Mouse (Mus musculus) myocyte (in vitro differentiated cells): Measurements from ENCODE around the gene Larp6. TPM values are rescaled to one million over a fixed set of nuclear protein-coding genes. Genes with fewer than 3 reads are reported as not detected.

Experiments used
- H3K27me3 ChIP-seq: one replicate; pipeline ENCODE4 v1.6.1; 2011; ENCODE audit not compliant: control insufficient read depth, insufficient read depth, insufficient read length
- H3K36me3 ChIP-seq: one replicate; pipeline ENCODE4 v1.6.1; 2011; ENCODE audit not compliant: control insufficient read depth, insufficient read depth
- H3K4me2 ChIP-seq: one replicate; pipeline ENCODE4 v1.6.1; 2011; ENCODE audit warnings: low read depth, control low read depth
- H3K4me3 ChIP-seq: one replicate; pipeline ENCODE4 v1.5.1; 2011; ENCODE audit warnings: mild to moderate bottlenecking, control low read depth, moderate library complexity
- H3K79me2 ChIP-seq: one replicate; pipeline ENCODE4 v1.6.1; 2011; ENCODE audit not compliant: control insufficient read depth, insufficient read depth
- H3ac ChIP-seq: one replicate; pipeline ENCODE4 v1.6.1; 2011; ENCODE audit not compliant: control insufficient read depth, insufficient read length
- CEBPB ChIP-seq: IDR thresholded peaks from 2 replicates; pipeline ENCODE4 v1.6.1; 2011; ENCODE audit warnings: mild to moderate bottlenecking, moderate library complexity; ENCODE audit not compliant: poor library complexity, insufficient read depth, severe bottlenecking
- E2F4 ChIP-seq: IDR thresholded peaks from one replicate; pipeline ENCODE4 v1.6.1; 2011; ENCODE audit warnings: mild to moderate bottlenecking, control low read depth, moderate library complexity; ENCODE audit not compliant: insufficient read depth
- MAX ChIP-seq: IDR thresholded peaks from one replicate; pipeline ENCODE4 v1.6.1; 2011; ENCODE audit warnings: low read depth, mild to moderate bottlenecking, control low read depth
- MYOD1 ChIP-seq, 3 experiments: IDR thresholded peaks; one replicate each; pipeline ENCODE4 v1.6.1; 2011; ENCODE audit warnings: control low read depth in 2 of 3, low read depth in 2 of 3, mild to moderate bottlenecking in 2 of 3, moderate library complexity in 1 of 3; ENCODE audit not compliant: insufficient read length in 2 of 3, control insufficient read depth in 1 of 3
- MYOG ChIP-seq, 3 experiments: IDR thresholded peaks; one replicate each; pipeline ENCODE4 v1.6.1; 2011; ENCODE audit warnings: control low read depth in 2 of 3, low read depth in 2 of 3, mild to moderate bottlenecking in 2 of 3; ENCODE audit not compliant: insufficient read length in 2 of 3, control insufficient read depth in 1 of 3, insufficient read depth in 1 of 3
- POLR2A ChIP-seq: IDR thresholded peaks from one replicate; pipeline ENCODE4 v1.6.1; 2011; ENCODE audit warnings: low read depth, mild to moderate bottlenecking, control low read depth, moderate library complexity; ENCODE audit not compliant: insufficient read length
- POLR2AphosphoS2 ChIP-seq: IDR thresholded peaks from one replicate; pipeline ENCODE4 v1.6.1; 2011; ENCODE audit warnings: low read depth, control low read depth; ENCODE audit not compliant: insufficient read length
- REST ChIP-seq: IDR thresholded peaks from one replicate; pipeline ENCODE4 v1.6.1; 2011; ENCODE audit warnings: mild to moderate bottlenecking, control low read depth, moderate library complexity; ENCODE audit not compliant: insufficient read depth, insufficient read length
- SRF ChIP-seq: IDR thresholded peaks from one replicate; pipeline ENCODE4 v1.6.1; 2011; ENCODE audit warnings: low read depth; ENCODE audit not compliant: control insufficient read depth, insufficient read length
- TCF12 ChIP-seq: IDR thresholded peaks from one replicate; pipeline ENCODE4 v1.6.1; 2011; ENCODE audit warnings: mild to moderate bottlenecking, control low read depth; ENCODE audit not compliant: poor library complexity, insufficient read depth, severe bottlenecking
- TCF3 ChIP-seq: IDR thresholded peaks from one replicate; pipeline ENCODE4 v1.6.1; 2011; ENCODE audit warnings: low read depth, control low read depth; ENCODE audit not compliant: insufficient read length
- USF1 ChIP-seq: IDR thresholded peaks from one replicate; pipeline ENCODE4 v1.6.1; 2011; ENCODE audit warnings: low read depth, mild to moderate bottlenecking, control low read depth, moderate library complexity
- polyA plus RNA-seq: library from polyadenylated mRNA; unstranded; fragments of >200 nt; fragmentation: generic; extraction: Trizol; gene quantifications from one replicate; pipeline ENCODE4 v1.2.1, GENCODE M21; 2012; ENCODE audit warnings: missing spikeins

The Larp6 gene
- polyA plus RNA-seq, 1 experiment = 0.83 TPM

DNA sequence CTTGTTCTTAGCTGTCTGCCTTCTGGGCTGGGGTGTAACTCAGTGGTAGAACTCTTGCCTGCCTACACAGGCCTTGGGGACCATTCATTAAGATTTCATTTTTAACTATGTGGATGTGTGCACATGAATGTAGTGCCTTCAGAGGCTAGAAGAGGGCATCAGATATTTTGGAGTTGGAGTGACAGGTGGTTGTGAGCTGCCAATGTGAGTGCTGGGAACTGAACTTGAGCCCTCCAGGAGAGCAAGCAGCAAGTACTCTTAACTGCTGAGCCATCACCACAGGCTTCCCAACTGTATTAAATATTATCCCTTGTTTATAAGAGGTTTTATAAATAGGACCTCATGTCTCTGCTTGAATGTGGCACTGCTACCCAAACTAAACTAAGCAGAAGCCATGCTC lies 39.8 kb downstream of the Larp6 start:
- no peaks in the 10 kb centered on the region for H3K27me3 ChIP-seq
- no peaks in the 10 kb centered on the region for H3K36me3 ChIP-seq
- no peak overlapping the region for H3ac ChIP-seq
- TF ChIP-seq MYOD1 (IDR thresholded peaks at IDR 0.05; ENCODE audit: control insufficient read depth in 1 of 3, insufficient read length in 2 of 3, low read depth in 2 of 3) (peak in 1 of 3 experiments; percentile 19), CEBPB (no peak), USF1 (no peak)
- H3K79me2 ChIP-seq = no peaks in the 10 kb centered on the region
- H3K4me3 ChIP-seq = no peak overlapping the region
- H3K4me2 ChIP-seq = no peak overlapping the region

DNA sequence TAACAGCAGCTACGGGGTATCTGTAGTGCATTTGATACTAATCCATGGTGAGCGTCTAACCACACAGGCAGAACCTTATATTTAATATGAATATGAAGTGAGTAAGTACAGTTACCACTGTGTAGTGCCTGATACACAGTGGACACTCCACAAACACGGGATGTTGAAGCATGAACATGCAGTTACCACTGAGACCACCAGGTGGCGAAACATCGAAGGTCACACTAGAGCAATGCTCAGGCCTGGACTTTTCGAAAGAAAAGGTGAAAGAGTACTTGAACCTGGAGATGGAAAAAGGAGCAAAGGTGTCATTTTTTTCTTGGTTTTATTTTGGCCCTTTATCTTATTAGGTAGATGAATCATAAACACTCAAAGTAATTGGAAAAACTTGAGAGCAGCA lies 43.5 kb downstream of the Larp6 start:
- TF ChIP-seq TCF12 (no peak), E2F4 (no peak)
- Histone ChIP-seq H3K4me3 (no peak overlapping the region), H3K27me3 (no peaks in the 10 kb centered on the region), H3K79me2 (no peaks in the 10 kb centered on the region), H3K4me2 (no peak overlapping the region), H3ac (no peak overlapping the region), H3K36me3 (no peaks in the 10 kb centered on the region)

DNA sequence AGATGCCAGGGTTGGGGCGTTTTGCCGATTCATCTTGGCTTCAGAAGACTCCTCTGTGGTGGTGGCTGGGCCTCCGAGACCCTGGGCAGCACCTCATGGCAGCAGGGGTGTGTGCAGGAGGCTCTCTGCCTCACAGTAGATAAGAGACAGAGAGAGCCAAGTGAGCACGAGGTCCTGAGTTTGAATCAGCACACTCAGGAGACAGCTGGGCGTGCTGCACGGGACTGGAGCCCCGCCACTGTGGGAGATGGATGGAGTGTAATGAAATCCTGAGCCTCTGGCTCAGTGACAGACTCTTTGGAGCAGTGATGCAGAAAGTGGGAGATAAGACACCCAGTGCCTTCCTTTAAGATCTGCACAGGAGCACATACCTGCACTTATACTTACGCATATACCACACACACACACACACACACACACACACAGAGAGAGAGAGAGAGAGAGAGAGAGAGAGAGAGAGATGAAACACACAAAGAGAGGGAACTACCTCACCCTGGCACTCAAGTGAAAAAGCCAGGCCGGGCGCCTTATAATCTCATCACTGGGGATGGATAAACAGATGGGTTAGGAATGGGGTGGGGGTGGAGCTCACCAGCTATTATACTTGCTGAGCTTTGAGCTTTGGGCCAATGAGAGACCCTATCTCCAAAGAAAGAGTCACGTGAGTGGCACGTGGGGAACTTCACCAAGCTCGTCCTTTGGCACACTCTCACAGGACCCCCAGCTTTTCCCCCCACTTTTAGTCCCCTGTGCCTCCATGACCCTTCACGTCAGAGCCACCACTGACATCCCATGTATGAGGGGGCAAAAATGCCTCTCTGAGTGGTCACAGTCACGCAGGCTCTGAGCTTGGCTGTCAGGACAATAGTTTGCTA lies 44.3 kb downstream of the Larp6 start:
- no peaks in the 10 kb centered on the region for H3K36me3 ChIP-seq
- no peak overlapping the region for H3ac ChIP-seq
- no peak overlapping the region for H3K4me3 ChIP-seq
- no peak overlapping the region for H3K4me2 ChIP-seq
- no peaks in the 10 kb centered on the region for H3K27me3 ChIP-seq
- H3K79me2 ChIP-seq = no peaks in the 10 kb centered on the region
- no peak for TF ChIP-seq MYOG (IDR thresholded peaks at IDR 0.05; ENCODE audit: control insufficient read depth in 1 of 3, insufficient read depth in 1 of 3, insufficient read length in 2 of 3, low read depth in 2 of 3)
- TF ChIP-seq SRF = no peak
- no peak for TF ChIP-seq USF1
- no peak for TF ChIP-seq TCF3
- TF ChIP-seq CEBPB = no peak

DNA sequence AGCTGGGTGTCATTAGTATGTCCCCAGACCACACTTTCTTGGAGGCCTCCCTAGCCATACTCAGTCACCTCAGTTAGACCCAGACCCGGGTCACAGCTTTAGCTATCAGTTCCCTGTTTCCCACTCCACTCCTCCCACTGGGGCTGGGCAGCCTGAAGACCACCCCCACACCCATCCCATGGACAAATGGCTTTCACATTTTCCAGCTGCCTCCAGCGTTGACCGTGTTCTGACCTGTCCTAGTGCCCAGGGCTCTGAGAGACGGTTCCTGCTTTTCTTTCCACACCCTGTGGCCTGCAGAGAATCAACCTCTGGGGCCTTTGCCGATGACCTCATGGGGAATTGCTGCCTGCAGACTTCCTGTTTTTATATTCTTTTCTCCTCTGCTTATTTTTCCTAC lies 45.0 kb downstream of the Larp6 start:
- H3K27me3 ChIP-seq = no peaks in the 10 kb centered on the region
- H3K4me3 ChIP-seq = no peak overlapping the region
- H3ac ChIP-seq = no peak overlapping the region
- H3K79me2 ChIP-seq = no peaks in the 10 kb centered on the region
- TF ChIP-seq E2F4 (no peak), MAX (no peak), CEBPB (no peak), MYOD1 (IDR thresholded peaks at IDR 0.05; ENCODE audit: control insufficient read depth in 1 of 3, insufficient read length in 2 of 3, low read depth in 2 of 3) (no peak), SRF (no peak), POLR2AphosphoS2 (no peak), REST (no peak), POLR2A (no peak)
- H3K36me3 ChIP-seq = no peaks in the 10 kb centered on the region
- H3K4me2 ChIP-seq = no peak overlapping the region

DNA sequence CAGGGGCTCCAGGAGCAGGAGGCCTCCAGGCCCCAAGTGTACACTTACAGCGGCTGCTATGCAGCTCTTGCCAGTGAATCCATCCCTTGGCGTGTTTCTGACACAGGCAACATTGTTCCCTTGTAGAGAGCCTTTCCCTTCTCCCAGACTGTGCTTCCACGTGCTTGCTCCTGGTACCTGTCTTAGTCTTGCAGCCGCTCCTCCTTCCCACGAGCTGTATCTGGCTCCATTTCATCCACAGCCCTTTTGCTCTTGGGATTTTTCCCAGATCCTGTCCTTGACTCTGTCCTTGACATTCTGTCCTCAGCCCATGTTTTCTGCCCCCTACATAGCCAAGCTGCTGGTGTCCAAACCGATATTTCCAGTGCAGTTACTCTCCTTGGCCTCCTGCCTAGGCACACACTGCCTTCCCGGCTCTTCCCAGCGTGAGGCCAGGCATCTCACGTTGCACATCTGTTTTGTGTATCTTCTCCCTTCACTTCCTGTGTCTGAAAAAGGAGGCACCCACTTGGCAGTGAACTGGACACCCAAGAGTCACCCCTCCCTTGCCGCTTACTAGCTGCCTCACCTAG lies 46.7 kb downstream of the Larp6 start:
- no peak for TF ChIP-seq USF1
- TF ChIP-seq MYOG (IDR thresholded peaks at IDR 0.05; ENCODE audit: control insufficient read depth in 1 of 3, insufficient read depth in 1 of 3, insufficient read length in 2 of 3, low read depth in 2 of 3) = no peak
- TF ChIP-seq POLR2A = no peak
- no peak for TF ChIP-seq POLR2AphosphoS2
- TF ChIP-seq E2F4 = no peak
- no peak for TF ChIP-seq CEBPB
- Histone ChIP-seq H3K36me3 (no peaks in the 10 kb centered on the region), H3K79me2 (no peaks in the 10 kb centered on the region), H3K27me3 (no peaks in the 10 kb centered on the region), H3K4me3 (no peak overlapping the region), H3K4me2 (no peak overlapping the region), H3ac (no peak overlapping the region)

DNA sequence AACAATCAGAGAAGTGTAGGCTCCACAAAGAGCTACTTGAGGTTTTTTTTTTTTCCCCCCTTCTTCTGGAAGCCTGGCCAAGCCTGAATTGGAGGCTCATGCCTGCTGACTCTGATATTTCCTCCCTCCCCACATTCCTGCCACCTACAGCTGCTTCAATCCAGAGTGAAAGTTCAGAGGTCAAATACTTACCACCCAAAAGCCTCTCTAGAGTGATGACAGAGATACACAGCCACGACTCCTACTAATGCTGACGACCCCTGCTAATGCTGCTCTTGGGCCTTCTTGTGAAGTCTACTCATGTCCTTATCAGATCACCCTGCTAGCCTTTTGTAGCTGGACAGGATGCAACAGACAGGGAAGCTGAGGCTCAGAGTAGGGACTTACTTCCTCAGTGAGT lies 52.4 kb downstream of the Larp6 start:
- Histone ChIP-seq H3K4me3 (no peak overlapping the region), H3ac (no peak overlapping the region), H3K27me3 (no peaks in the 10 kb centered on the region), H3K4me2 (no peak overlapping the region), H3K36me3 (no peaks in the 10 kb centered on the region), H3K79me2 (no peaks in the 10 kb centered on the region)
- TF ChIP-seq TCF12 (no peak), POLR2AphosphoS2 (no peak), MYOG (IDR thresholded peaks at IDR 0.05; ENCODE audit: control insufficient read depth in 1 of 3, insufficient read depth in 1 of 3, insufficient read length in 2 of 3, low read depth in 2 of 3) (no peak), REST (no peak), MAX (no peak), CEBPB (no peak), TCF3 (no peak), POLR2A (no peak), SRF (no peak), USF1 (no peak)
